Mouse (Mus musculus): ENCODE data around the gene Pml.
A peak's percentile ranks its signal among the peaks of the same experiment; 100 is the strongest.

Pml gene

GRCm38 (mm10) chr9:58249592-58250192 lies at the start of gene Pml:
TSS of gene Pml (minus strand) at chr9:58249786.
- DNase-seq (ENCODE audit: low read depth, low spot score) = peak; percentile 88

- DNase-seq (ENCODE audit: low read depth, low spot score) = no peak
These were observed 48.4 kb upstream of the Pml start for GRCm38 (mm10) chr9:58297961-58298477.

- no peak for DNase-seq (ENCODE audit: low read depth, low spot score)
These were observed 47.5 kb upstream of the Pml start for GRCm38 (mm10) chr9:58297065-58297464.

- DNase-seq (ENCODE audit: low read depth, low spot score) = no peak
These were observed 46.3 kb upstream of the Pml start for GRCm38 (mm10) chr9:58295766-58296361.

GRCm38 (mm10) chr9:58295345-58295744 lies 45.8 kb upstream of the Pml start:
- DNase-seq (ENCODE audit: low read depth, low spot score) = no peak

DNA sequence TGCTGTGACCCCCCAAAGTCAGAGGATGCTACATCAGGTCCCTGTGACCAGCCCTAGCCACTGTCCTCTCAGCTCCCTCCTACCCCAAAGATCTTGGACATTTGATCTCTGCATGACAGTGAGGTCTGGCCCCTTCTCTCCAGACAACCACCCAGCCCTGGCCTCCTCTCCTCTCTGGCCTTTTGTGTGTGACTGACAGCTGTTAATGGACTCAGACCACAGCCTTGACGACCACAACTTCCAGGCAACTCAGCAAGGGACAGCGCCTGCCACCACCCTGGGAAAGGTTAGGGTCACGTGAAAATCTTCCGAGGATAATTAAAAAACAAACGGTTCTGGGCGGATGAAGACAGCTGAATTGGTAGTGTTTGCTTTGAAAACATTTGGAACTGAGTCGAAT lies 44.9 kb upstream of the Pml start:
- DNase-seq (ENCODE audit: low read depth, low spot score) = no peak

DNA sequence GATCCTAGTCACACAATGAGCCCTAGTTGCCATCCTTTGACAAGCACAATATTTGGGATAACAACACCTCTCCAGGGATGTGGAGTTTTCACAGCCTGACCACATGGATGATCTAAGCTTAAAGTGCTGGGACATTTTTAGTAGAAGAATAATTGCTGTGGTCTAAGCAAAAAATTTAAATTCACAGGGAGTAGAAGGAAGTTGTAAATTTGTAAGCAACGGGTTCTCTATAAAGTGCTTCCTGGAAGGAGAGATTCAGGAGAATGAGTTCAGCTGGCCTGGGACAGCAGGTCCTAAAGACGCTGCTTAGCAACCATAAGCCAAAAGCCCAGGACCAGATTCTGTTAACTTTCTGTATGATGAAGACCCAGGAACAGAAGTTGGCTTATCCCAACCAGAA lies 40.3 kb upstream of the Pml start:
- no peak for DNase-seq (ENCODE audit: low read depth, low spot score)

DNA sequence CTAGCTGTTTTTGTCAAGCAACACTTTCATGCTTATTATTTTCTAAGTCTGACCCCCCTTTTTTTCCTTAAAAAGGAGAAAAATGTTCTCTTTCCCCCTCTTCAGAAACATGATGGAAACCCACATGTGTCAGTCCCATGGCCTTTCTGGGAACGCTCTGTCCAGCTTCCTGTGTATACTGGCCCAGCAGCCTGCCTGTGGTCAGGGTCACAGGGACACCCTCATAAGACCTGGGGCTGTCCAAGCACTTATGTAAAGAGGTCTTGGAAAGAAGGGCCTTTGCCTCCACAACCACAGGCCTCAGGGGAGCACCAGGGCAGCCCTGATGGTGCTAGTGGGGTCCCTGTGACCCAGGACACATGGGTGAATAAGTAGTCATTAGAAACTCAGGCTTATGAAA lies 39.5 kb upstream of the Pml start:
- no peak for DNase-seq (ENCODE audit: low read depth, low spot score)

DNA sequence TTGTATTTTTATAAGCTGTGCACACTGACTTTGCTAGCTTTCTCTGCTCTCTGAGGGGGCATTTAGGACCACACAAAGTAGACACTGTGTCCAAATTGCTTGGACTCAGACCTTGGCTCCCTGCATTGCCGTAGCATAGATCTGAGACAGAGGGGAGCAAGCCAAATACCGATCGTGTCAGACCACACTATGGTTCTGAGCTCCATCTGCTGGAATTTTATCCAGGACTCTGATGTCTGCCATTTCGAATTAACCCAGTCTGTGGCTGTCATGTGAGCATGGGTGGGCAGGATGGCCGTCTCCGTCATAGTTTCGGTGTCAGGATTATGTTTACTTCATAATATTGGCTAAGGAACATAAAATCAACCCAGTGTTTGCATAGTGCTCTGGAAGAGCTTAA lies 33.8 kb upstream of the Pml start:
- DNase-seq (ENCODE audit: low read depth, low spot score) = no peak

GRCm38 (mm10) chr9:58281597-58281996 lies 32.0 kb upstream of the Pml start:
- DNase-seq (ENCODE audit: low read depth, low spot score) = peak; percentile 68

- DNase-seq (ENCODE audit: low read depth, low spot score) = peak; percentile 97
These were observed 30.9 kb upstream of the Pml start for GRCm38 (mm10) chr9:58280259-58281109.

- DNase-seq (ENCODE audit: low read depth, low spot score) = no peak
These were observed 30.2 kb upstream of the Pml start for GRCm38 (mm10) chr9:58279780-58280179.

DNA sequence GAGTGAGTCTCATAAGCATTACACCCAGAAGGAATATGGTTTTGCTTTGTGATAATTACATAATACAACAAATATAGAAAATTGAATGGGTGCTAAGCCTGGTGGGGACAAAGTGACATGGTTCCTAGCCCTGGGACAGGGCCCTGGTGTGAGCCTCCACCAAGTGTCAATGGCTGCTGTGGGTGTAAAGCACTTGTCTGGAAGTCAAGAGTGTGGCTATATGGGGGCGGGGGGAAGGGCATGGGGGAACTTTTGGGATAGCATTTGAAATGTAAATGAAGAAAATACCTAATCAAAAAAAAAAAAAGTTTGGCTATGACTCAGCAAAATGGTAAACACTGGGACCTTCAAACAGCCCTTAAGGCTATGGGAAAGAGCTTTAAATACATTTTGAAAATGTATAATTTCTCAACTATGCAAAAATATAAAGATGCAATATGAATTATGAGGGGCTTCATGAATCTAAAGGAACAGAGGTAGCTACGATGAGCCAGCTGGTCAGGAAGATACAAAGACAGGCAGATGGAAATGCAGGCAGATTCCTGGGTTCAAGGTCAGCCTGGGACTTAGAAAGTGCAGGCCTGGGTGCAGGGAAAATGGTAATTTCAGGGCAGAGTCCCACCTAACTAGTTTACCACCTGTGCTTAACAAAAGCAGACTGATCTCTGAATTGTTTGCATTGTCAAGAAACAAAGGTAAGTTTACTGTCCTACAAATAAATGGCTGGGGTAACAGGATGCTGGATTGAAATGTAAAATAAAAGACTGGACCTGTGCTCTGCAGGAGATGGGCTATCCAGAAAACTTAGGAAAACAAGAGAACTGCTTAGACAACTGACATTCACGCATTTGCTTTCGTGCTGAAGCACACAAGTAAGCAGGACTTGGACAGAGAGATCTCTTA lies 29.5 kb upstream of the Pml start:
- DNase-seq (ENCODE audit: low read depth, low spot score) = no peak

DNA sequence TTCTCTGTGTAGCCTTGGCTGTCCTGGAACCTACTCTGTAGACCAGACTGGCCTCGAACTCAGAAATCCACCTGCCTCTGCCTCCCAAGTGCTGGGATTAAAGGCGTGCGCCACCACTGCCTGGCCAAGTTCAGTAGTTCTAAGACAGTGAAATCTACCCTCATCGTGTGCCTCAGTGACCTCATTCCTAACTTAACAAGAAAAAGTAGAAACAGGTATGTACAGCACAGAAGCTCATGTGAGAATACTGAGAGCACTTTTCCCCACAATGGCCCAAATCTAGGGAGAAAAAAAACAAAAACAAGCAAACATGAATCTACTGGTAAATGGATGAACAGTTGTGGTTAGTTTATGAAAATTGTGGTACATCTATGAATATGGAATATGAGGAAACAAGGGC lies 28.7 kb upstream of the Pml start:
- no peak for DNase-seq (ENCODE audit: low read depth, low spot score)

DNA sequence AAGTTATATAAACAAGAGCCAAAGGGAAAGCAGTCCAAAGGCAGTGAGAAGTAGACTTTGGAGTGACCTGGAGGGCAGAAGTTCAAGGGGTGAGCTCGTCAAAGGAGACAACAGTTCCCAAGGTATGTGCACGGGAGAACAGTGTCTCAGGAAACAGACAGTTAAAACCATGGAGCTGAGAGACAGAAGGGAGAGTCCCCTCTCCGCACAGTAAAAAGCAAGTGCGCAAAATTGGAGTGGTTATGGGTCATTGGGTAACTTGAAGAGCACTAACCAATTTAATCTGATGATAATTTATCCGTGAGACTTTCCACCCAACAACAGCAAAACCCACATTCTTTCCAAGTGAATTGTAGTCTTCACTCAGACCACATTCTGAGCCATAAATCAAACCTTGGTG lies 26.8 kb upstream of the Pml start:
- DNase-seq (ENCODE audit: low read depth, low spot score) = peak; percentile 69

DNA sequence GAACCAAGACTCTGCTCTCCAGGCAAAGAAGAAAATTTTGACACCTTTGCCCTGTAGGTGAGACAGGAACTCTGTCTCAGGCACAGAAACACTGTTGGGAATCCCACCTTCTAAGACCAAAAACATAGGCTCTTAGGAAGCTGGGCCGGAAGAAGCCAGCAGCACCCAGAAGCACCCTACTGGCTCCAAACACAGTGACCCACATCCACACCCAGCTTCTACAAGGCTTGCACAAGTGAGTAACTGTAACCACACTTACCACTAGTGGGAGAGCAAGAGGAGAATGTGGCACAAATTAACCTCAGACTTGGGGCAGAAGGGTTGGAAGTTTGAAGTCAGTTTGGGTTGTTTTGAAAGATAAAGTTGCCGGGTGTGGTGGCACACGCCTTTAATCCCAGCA lies 26.2 kb upstream of the Pml start:
- peak; percentile 71 for DNase-seq (ENCODE audit: low read depth, low spot score)

GRCm38 (mm10) chr9:58275115-58275774 lies 25.7 kb upstream of the Pml start:
- DNase-seq (ENCODE audit: low read depth, low spot score) = peak; percentile 96

DNA sequence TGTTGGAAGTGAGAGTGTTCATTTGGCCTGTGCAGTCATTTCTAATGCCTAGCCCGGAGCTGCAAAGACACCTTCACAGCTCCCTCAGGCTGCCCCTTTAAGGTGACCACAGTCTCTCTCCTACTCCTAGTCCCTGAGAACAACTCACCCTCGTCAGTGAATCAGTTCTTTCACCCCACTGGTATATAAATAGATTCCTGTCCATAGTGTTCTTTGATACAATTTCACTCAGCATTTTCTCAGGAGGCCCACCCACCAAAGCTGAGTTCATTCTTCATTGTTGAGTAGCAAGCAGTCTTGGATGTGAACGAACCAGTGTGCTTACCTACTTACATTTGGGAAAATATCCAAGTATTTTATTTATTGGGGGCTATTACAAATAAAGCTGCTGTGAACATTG lies 25.0 kb upstream of the Pml start:
- no peak for DNase-seq (ENCODE audit: low read depth, low spot score)

GRCm38 (mm10) chr9:58274101-58274604 lies 24.6 kb upstream of the Pml start:
- no peak for DNase-seq (ENCODE audit: low read depth, low spot score)

- no peak for DNase-seq (ENCODE audit: low read depth, low spot score)
These were observed 23.3 kb upstream of the Pml start for GRCm38 (mm10) chr9:58272855-58273254.

DNA sequence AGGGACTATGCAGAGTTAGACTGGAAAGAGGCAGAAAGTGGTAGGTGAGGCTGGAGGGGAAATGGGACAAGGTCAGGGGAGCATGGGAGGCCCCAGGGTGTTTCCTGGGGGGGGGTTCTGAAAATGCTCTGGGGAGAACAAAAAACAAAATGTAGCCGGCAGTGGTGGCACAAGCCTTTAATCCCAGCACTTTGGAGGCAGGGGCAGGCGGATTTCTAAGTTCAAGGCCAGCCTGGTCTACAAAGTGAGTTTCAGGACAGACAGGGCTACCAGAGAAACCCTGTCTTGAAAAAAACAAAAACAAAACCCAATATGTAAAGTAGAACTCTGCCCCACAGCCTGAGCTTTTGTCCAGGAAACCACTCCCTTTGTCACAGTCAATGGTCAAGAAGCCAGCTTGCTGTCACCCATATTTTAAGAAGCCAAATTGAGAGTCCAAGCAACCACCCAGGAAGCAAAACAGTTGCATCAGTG lies 22.5 kb upstream of the Pml start:
- DNase-seq (ENCODE audit: low read depth, low spot score) = no peak

Measured in 3T3-L1 (cell line).